Mouse (Mus musculus) thymus, postnatal 36 days (tissue): ENCODE measurements at regions not wholly inside any gene's neighbourhood (a gene's known extent, or its start where the extent isn't known, plus 50 kb on each side); places are given as distances from the start of the nearest gene placed in this dataset.

Experiments used
- DNase-seq, 2 experiments: peaks; one replicate each; pipeline ENCODE4 v3.0.0; 2022; ENCODE audit warnings: mixed read lengths in 2 of 2

- peak; percentile 54 to 60 for DNase-seq
Measured at GRCm38 (mm10) chr2:75603175-75603871, 55.7 kb upstream of the Hnrnpa3 start.

DNA sequence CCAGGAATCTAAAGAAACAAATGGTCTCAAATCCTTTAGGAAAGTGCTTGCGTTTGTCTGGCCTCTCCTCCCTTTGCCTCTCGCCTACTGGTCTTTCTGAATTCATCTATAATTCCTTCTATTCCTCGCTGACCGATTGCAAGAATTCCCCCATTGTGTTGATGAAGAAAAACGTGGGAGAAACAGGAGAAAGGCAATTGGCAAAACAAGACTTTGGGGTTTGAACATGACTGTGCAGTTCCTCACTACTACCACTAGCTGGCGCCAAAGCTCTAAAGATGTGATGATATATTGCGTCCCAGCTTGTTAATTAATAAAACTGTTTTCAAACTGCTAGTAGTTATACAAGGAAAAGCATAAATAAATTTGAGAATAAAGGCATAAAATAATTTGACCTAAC lies 53.4 kb upstream of the Hnrnpa3 start:
- peak in 1 of 2 experiments; percentile 34 for DNase-seq

DNA sequence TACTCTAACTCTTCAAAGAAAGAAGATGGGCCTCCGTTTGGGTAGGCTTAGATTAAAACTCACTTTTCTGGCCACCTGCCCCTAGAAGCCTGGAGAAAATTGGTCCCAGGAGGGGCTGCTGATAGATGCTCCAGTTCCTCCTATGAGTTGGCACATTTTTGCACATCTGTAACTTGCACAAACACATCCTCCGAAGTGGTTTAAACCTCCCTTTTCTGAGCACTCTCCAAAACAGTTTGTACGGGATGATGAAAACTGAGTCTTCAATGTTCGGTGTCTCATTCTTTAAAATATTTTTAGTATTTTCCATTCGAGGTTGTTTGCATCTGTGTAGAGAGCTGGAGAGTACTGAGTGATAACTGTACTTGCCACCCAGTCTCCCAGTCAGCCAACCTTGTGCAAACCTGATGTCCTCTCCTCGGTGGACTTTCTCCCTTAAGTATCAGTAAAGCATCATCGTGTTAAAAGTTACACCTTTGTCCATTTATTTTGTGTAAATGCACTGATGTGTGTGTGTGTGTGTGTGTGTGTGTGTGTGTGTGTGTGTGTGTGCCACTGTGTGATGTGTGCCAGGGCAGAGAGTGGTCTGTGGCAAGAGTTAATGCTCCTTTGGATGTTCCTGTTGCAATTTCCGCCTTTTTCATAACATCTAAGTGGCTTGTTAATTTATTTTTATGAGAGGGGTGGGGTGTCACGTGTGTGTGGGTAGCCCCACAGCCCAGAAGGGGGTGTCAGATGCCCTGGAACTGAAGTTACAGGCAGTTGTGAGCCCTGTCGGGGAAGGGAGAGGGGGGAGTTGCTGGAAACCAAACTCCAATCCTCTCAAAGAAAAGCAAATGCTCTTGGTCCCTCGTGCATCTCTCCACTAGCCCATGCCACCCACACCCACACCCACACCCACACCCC lies 51.8 kb upstream of the Hnrnpa3 start:
- DNase-seq, result peak in 1 of 2 experiments; percentile 28

DNA sequence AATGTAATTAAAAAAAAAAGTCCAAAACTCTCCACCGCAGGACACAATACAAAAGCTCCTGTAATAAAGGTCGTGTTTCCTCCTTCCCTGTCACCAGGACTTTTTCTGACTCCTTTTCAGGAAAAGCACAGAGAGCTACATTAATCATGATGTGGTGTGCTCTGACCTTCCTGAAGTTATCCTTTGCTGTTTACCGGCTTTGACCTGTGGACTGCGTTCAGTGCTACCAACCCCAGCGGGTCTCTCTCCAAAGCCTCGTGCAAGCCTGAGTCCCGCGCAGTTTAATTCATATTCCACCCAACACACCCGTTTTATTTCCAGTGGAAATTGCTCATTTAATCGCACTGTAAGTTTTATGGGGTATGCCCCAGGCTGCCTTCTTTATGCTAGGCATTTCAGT lies 51.1 kb upstream of the Hnrnpa3 start:
- DNase-seq, result no peak

GRCm38 (mm10) chr2:75608482-75608881 lies 50.6 kb upstream of the Hnrnpa3 start:
- no peak for DNase-seq

- DNase-seq, result no peak
Measured at GRCm38 (mm10) chr2:75609150-75609946, 49.7 kb upstream of the Hnrnpa3 start.
